Mouse (Mus musculus): ENCODE data around the gene Tas2r102. TPM values are rescaled to one million over a fixed set of nuclear protein-coding genes. Genes with fewer than 3 reads are reported as not detected.

Tas2r102 gene
- total RNA-seq (2021): not detected

DNA sequence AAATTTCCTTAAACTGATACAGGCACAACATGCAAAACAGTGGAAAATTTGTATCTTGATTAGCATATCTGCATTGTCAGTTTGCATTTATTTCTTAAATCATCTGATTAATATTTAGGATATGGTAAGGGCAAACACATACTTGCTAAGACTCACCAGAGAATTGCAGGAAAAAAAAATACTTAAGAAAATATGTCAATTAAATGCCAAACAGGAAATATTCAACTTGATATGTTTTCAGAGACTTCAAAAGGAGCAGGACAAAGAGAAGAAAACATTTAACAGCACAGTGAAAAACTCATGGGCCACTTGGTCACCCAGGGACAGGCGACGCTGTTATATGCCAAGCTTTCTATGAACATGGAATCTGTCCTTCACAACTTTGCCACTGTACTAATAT lies at the start of gene Tas2r102:
Tas2r102 (plus strand) TSS at position 301 of the 400 bp plus-strand sequence.
- intact Hi-C loops (cut with DNase I): no loop called here
- no peak for DNase-seq (ENCODE audit: low spot score in 2 of 2)

DNA sequence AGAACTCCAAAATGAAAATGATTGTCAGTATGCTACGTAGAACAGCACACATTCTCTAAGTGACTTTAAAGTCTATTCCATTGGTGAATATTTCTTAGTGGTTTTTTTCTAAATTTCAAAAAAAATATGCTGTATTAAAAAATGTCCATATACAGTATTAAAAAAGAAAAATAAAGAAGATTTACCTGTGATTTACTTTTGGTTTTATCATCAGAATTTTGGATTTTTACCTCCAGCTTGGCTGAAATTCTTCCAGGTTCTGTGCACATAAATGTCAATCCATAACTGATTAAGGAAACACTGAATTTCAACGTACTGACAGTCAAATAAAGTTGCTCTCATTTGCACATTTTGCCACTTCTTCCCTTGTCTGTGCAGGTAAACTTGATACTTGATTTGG lies 24.0 kb upstream of the Tas2r102 start, which contains the start of gene Tas2r115:
Tas2r115 (minus strand) TSS at position 101 of the 400 bp plus-strand sequence.
- DNase-seq (ENCODE audit: low spot score in 2 of 2): no peak
- intact Hi-C loops (cut with DNase I): no loop called here

DNA sequence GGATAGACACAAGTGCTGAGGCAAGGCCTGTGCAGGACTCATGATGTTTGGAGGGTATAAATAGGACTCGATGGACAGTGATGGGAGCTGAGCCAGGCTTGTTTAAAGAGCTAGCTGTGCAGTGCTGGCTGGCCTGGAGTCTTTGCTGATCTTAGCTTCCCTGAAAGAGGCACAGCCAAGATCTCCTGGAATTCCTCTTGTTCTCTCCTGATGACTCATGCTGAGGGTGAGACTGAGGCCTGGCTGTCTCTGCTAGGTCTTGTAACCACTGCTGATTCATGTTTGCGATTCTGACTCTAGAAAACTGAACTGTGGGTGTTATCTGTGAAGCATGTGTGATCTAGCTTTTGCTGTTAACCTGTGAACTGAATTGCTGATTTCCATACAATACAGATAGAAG lies 11.7 kb upstream of the Tas2r102 start:
- intact Hi-C loops (cut with DNase I): no loop called here
- DNase-seq (ENCODE audit: low spot score in 2 of 2): no peak

DNA sequence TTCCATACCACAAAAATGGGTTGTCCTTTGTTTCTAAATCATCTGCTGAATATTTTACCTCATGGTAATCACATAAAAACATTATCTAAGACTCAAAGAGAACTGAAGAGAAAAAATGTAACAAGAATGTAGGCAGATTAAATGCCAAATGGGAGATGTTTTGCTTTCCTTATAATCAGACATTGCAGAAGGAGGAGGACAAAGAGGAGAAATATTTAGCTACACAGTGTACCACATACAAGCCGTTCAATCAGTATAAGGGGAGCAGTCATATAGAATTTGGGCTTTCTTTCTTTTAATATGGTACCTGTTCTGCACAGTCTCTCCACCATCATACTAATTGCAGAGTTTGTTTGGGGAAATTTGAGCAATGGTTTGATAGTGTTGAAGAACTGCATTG lies 7.5 kb upstream of the Tas2r102 start, which contains the start of gene Tas2r124:
Tas2r124 (plus strand) TSS at position 301 of the 400 bp plus-strand sequence.
- intact Hi-C loops (cut with DNase I): no loop called here
- no peak for DNase-seq (ENCODE audit: low spot score in 2 of 2)

DNA sequence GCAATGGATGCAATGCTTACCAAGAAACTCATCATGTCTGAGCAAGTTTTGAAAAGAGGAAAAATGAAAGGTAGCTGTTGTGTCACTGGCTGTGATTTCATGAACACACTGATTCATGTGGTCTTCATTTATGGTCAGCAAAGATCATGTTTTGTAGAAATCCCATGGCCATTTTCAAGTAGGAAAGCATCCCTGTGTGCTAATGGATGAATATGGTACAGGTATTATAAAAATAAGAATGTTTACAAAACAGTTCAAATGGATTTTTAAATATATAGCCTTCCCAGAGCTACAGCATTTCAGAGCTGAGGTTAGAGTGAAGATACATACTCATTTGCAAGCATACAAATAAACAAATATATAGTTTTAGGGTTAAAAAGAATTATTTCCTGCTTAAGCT lies 16.1 kb downstream of the Tas2r102 start, which contains the start of gene Tas2r136:
Tas2r136 (minus strand) TSS at position 101 of the 400 bp plus-strand sequence.
- intact Hi-C loops (cut with DNase I): no loop called here

DNA sequence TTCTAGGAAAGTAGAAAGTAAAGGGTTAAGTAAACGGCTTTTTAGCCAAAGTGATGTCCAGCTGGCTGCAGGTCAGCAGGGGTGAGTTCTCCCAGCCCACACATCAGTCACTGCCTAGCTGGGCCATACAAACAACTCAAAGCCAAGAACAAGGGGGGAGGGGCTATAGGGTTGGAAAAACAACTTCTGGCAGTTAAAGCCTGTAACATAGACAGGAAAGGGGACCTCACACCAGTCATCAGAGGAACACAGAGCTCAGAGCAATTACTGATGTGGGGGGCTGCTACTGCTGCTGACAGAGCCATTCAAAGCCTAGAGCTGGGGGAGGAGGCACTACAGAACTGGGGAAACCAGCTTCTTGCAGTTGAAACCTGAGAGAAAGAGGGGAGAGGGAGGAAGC lies 33.5 kb downstream of the Tas2r102 start:
- DNase-seq (ENCODE audit: low spot score in 2 of 2): no peak
- intact Hi-C loops (cut with DNase I): no loop called here

More for the DNA sequence above, 16.1 kb downstream of the Tas2r102 start, which contains the start of gene Tas2r136:
- no peak for DNase-seq (ENCODE audit: low spot score in 2 of 2)

DNA sequence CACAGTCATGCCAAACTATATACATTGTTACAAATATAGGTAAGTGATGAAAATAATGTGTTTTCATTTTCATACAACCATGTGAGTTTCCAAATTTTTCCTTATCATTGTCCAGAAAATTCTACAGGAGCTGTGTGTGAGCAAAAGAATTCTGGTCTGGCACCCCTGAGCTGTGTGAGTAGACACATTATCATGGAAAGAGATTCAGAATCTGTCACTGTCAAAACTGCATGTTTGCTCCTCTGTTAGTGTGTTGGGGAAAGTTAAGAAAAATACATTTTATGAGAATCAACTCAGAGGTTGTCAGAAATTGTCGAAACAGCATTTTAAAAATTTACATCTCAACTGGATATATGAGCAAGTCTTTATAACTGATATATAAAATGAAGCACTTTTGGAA lies 40.6 kb downstream of the Tas2r102 start, which contains the start of gene Tas2r117:
Tas2r117 (plus strand) TSS at position 301 of the 400 bp plus-strand sequence.
- DNase-seq (ENCODE audit: low spot score in 2 of 2): no peak
- intact Hi-C loops (cut with DNase I): loop anchor here (10.0 kb wide), 1 partner anchor 182 kb away; the partner anchor contains the start of gene Tas2r109

Other genes with a start within 250 kb of the Tas2r102 start
- not detected for gene Prh1, start 192.3 kb upstream of the Tas2r102 start, total RNA-seq (2021)
- gene Prp2, start 166.2 kb upstream of the Tas2r102 start, total RNA-seq (2021): not detected
- gene A630073D07Rik, start 110.6 kb upstream of the Tas2r102 start, total RNA-seq (2021): not detected
- gene Tas2r120, start 105.2 kb upstream of the Tas2r102 start, total RNA-seq (2021): not detected
- not detected for gene Tas2r121, start 61.1 kb upstream of the Tas2r102 start, total RNA-seq (2021)
- gene Tas2r122, start 50.2 kb upstream of the Tas2r102 start, total RNA-seq (2021): not detected
- gene Tas2r115, start 24.1 kb upstream of the Tas2r102 start, total RNA-seq (2021): not detected
- gene Tas2r124, start 7.4 kb upstream of the Tas2r102 start, total RNA-seq (2021): not detected
- gene Tas2r136, start 16.0 kb downstream of the Tas2r102 start, total RNA-seq (2021): not detected
- not detected for gene Tas2r117, start 40.7 kb downstream of the Tas2r102 start, total RNA-seq (2021)
- not detected for gene Tas2r123, start 85.0 kb downstream of the Tas2r102 start, total RNA-seq (2021)
- gene Tas2r116, start 93.3 kb downstream of the Tas2r102 start, total RNA-seq (2021): not detected
- gene Tas2r110, start 105.9 kb downstream of the Tas2r102 start, total RNA-seq (2021): not detected
- not detected for gene Tas2r113, start 130.9 kb downstream of the Tas2r102 start, total RNA-seq (2021)
- not detected for gene Tas2r125, start 147.5 kb downstream of the Tas2r102 start, total RNA-seq (2021)
- gene Tas2r129, start 189.0 kb downstream of the Tas2r102 start, total RNA-seq (2021): not detected
- gene Tas2r131, start 195.8 kb downstream of the Tas2r102 start, total RNA-seq (2021): not detected
- not detected for gene Tas2r109, start 218.8 kb downstream of the Tas2r102 start, total RNA-seq (2021)

Measured in left cerebral cortex, postnatal 36 days (tissue).